Mouse (Mus musculus) layer of hippocampus, adult 8-10 months (tissue): ENCODE data around the gene Gm38394. TPM values are rescaled to one million over a fixed set of nuclear protein-coding genes. Genes with fewer than 3 reads are reported as not detected.
"Not testable (repeated sequence)": the region's sequence is repeated elsewhere in the genome, so short reads cannot be mapped to it uniquely, and the experiment has no call there.

Experiments used
- DNase-seq, 2 experiments: peaks; one replicate each; pipeline ENCODE4 v3.0.0; 2022; ENCODE audit warnings: low spot score in 2 of 2
- total RNA-seq, 4 experiments: library from RNA; stranded (reverse); gene quantifications; 2 replicates each; pipeline ENCODE4 v1.2.4; 2022

The Gm38394 gene
- 10 to 100 TPM; 21.9 to 34.1 (median 30.1) TPM for total RNA-seq

- DNase-seq: peak; percentile 92 to 93
These were observed at the start of gene Gm38394 for GRCm38 (mm10) chr1:133661203-133661933. Gene Gm38394, minus strand, starts transcription at chr1:133661318.

GRCm38 (mm10) chr1:133710895-133711294, 49.8 kb upstream of the Gm38394 start:
- no peak for DNase-seq

GRCm38 (mm10) chr1:133709292-133709691, 48.2 kb upstream of the Gm38394 start:
- no peak for DNase-seq

- not testable (repeated sequence) for DNase-seq
These were observed 40.7 kb upstream of the Gm38394 start for GRCm38 (mm10) chr1:133701824-133702223.

- DNase-seq: no peak
These were observed 37.0 kb upstream of the Gm38394 start for GRCm38 (mm10) chr1:133697935-133698620.

- DNase-seq: peak in 1 of 2 experiments; percentile 10
These were observed 34.8 kb upstream of the Gm38394 start for GRCm38 (mm10) chr1:133695901-133696300.

- no peak for DNase-seq
These were observed 33.8 kb upstream of the Gm38394 start for GRCm38 (mm10) chr1:133694876-133695275.

- DNase-seq: no peak
These were observed 33.2 kb upstream of the Gm38394 start for GRCm38 (mm10) chr1:133694301-133694700.

GRCm38 (mm10) chr1:133693536-133694114, 32.5 kb upstream of the Gm38394 start:
- DNase-seq: no peak

GRCm38 (mm10) chr1:133692195-133692594, 31.1 kb upstream of the Gm38394 start:
- DNase-seq: no peak

GRCm38 (mm10) chr1:133691046-133691445, 29.9 kb upstream of the Gm38394 start:
- no peak for DNase-seq

- DNase-seq: no peak
These were observed 28.8 kb upstream of the Gm38394 start, which contains the start of gene Lax1 for GRCm38 (mm10) chr1:133689897-133690296. Gene Lax1, minus strand, starts transcription at chr1:133690108.

GRCm38 (mm10) chr1:133688301-133688700, 27.2 kb upstream of the Gm38394 start:
- DNase-seq: no peak

GRCm38 (mm10) chr1:133685749-133686519, 24.8 kb upstream of the Gm38394 start:
- peak; percentile 19 to 24 for DNase-seq

- no peak for DNase-seq
These were observed 10.7 kb upstream of the Gm38394 start for GRCm38 (mm10) chr1:133671801-133672200.

GRCm38 (mm10) chr1:133671266-133671665, 10.1 kb upstream of the Gm38394 start:
- no peak for DNase-seq

- no peak for DNase-seq
These were observed 9.7 kb upstream of the Gm38394 start for GRCm38 (mm10) chr1:133670776-133671175.

- no peak for DNase-seq
These were observed 9.1 kb upstream of the Gm38394 start for GRCm38 (mm10) chr1:133670190-133670589.

- DNase-seq: no peak
These were observed 7.5 kb upstream of the Gm38394 start for GRCm38 (mm10) chr1:133668618-133669017.

GRCm38 (mm10) chr1:133667721-133668120, 6.6 kb upstream of the Gm38394 start:
- DNase-seq: no peak

- not testable (repeated sequence) for DNase-seq
These were observed 4.6 kb upstream of the Gm38394 start for GRCm38 (mm10) chr1:133665713-133666112.
